Comparison of ENCODE assay signal across 8 mouse cellular contexts in genomic region chr4:57846381-57846990, GRCm38 (mm10).
DNase-seq lines count a peak whose midpoint lies in the region; ATAC-seq and TF ChIP-seq lines count a peak whose summit lies in the region.

No protein-coding gene starts in this region.

- no peak for TF ChIP-seq POLR2A in thymus, adult 2 months (IDR thresholded peaks at IDR 0.05; ENCODE audit: control insufficient read depth, extremely low read depth, insufficient read depth, low read length, poor library complexity)

- peaks cover 33% of the 10 kb centered on the region for H3K4me1 ChIP-seq in kidney, embryonic 16.5 days (ENCODE audit: insufficient read depth, low read length)
- peaks cover 64% of the 10 kb centered on the region for H3K4me1 ChIP-seq in embryonic facial prominence, embryonic 10.5 days
- peaks cover 28% of the 10 kb centered on the region for H3K4me1 ChIP-seq in intestine, embryonic 16.5 days (ENCODE audit: control insufficient read depth, insufficient read depth, low read length)
- peaks cover 12% of the 10 kb centered on the region for H3K4me1 ChIP-seq in thymus, adult 2 months (replicated peaks; ENCODE audit: control insufficient read depth, insufficient read depth, low read length)

- TF ChIP-seq CTCF in thymus, adult 2 months (IDR thresholded peaks at IDR 0.05; ENCODE audit: borderline replicate concordance, control insufficient read depth, extremely low read depth, insufficient read depth, low read length, poor library complexity): no peak

- no peaks in the 10 kb centered on the region for H3K9me3 ChIP-seq in kidney, embryonic 16.5 days (ENCODE audit: low read length)
- H3K9me3 ChIP-seq in embryonic facial prominence, embryonic 10.5 days: no peaks in the 10 kb centered on the region
- no peaks in the 10 kb centered on the region for H3K9me3 ChIP-seq in intestine, embryonic 16.5 days (ENCODE audit: control insufficient read depth, low read length)

- peak overlapping the region; percentile 71 for H3K9ac ChIP-seq in kidney, embryonic 16.5 days (replicated peaks; ENCODE audit: low read length)
- peak overlapping the region; percentile 55 for H3K9ac ChIP-seq in intestine, embryonic 16.5 days (ENCODE audit: low read depth, low read length)

- no peak for ATAC-seq in kidney, embryonic 16.5 days (ENCODE audit: low FRiP score, low TSS enrichment)
- no peak for ATAC-seq in intestine, embryonic 16.5 days
- ATAC-seq in erythroid progenitor cell, adult 5-6 weeks (replicated peaks; ENCODE audit: low FRiP score, poor library complexity, severe bottlenecking): no peak

- peak overlapping the region; percentile 93 for H3K27ac ChIP-seq in kidney, embryonic 16.5 days (ENCODE audit: low read length)
- H3K27ac ChIP-seq in embryonic facial prominence, embryonic 10.5 days (replicated peaks): peak overlapping the region; percentile 88
- peak overlapping the region; percentile 86 for H3K27ac ChIP-seq in intestine, embryonic 16.5 days (ENCODE audit: low read length)
- H3K27ac ChIP-seq in thymus, adult 2 months (ENCODE audit: control insufficient read depth, insufficient read depth, low read length): no peak overlapping the region

- no peaks in the 10 kb centered on the region for H3K27me3 ChIP-seq in kidney, embryonic 16.5 days (ENCODE audit: insufficient read depth, low read length)
- no peaks in the 10 kb centered on the region for H3K27me3 ChIP-seq in embryonic facial prominence, embryonic 10.5 days (replicated peaks; ENCODE audit: low read depth, poor library complexity, severe bottlenecking)
- no peaks in the 10 kb centered on the region for H3K27me3 ChIP-seq in intestine, embryonic 16.5 days (replicated peaks; ENCODE audit: control insufficient read depth, insufficient read depth, low read length)
- H3K27me3 ChIP-seq in thymus, adult 2 months (ENCODE audit: control insufficient read depth, insufficient read depth, low read length): no peaks in the 10 kb centered on the region

- H3K4me2 ChIP-seq in kidney, embryonic 16.5 days (replicated peaks; ENCODE audit: low read depth, low read length): peak overlapping the region; percentile 58
- H3K4me2 ChIP-seq in intestine, embryonic 16.5 days (ENCODE audit: low read depth, low read length): peak overlapping the region; percentile 50

- 18% methylated on average over 12 of the region's 12 CpGs for WGBS in kidney, embryonic 16.5 days
- WGBS in embryonic facial prominence, embryonic 10.5 days: 27% methylated on average over 12 of the region's 12 CpGs
- WGBS in intestine, embryonic 16.5 days: 32% methylated on average over 12 of the region's 12 CpGs
- WGBS in thymus, adult 2 months: 53% methylated on average over 12 of the region's 12 CpGs

- H3K36me3 ChIP-seq in kidney, embryonic 16.5 days (ENCODE audit: insufficient read depth, low read length): peaks cover 4% of the 10 kb centered on the region; the same call in 1 of the 2 replicates
- peaks cover 18% of the 10 kb centered on the region for H3K36me3 ChIP-seq in embryonic facial prominence, embryonic 10.5 days (replicated peaks)
- H3K36me3 ChIP-seq in intestine, embryonic 16.5 days (ENCODE audit: control insufficient read depth, insufficient read depth, low read length): no peaks in the 10 kb centered on the region
- no peaks in the 10 kb centered on the region for H3K36me3 ChIP-seq in thymus, adult 2 months (ENCODE audit: control insufficient read depth, insufficient read depth, low read length)

- DNase-seq in kidney, postnatal 36 days: no peak
- DNase-seq in embryonic facial prominence, embryonic 10.5 days (ENCODE audit: low spot score): peak; percentile 85
- peak; percentile 67 for DNase-seq in neural tube, embryonic 10.5 days (ENCODE audit: extremely low spot score, low spot score)
- DNase-seq in thymus, adult 2 months: no peak
- no peak for DNase-seq in adrenal gland, adult (ENCODE audit: inconsistent age in 2 of 2, low spot score in 1 of 2)

- H3K4me3 ChIP-seq in kidney, embryonic 16.5 days (ENCODE audit: low read length): peak overlapping the region; percentile 51
- peak overlapping the region; percentile 56 for H3K4me3 ChIP-seq in embryonic facial prominence, embryonic 10.5 days
- peak overlapping the region; percentile 46 for H3K4me3 ChIP-seq in intestine, embryonic 16.5 days (ENCODE audit: low read length)
- no peak overlapping the region for H3K4me3 ChIP-seq in thymus, adult 2 months (ENCODE audit: control insufficient read depth, insufficient read depth, low read length)

Comparison
In these comparisons a context has a peak if more than half of its experiments do, and no peak if none do; other contexts are left out.
1. DNase-seq: peak in embryonic facial prominence, embryonic 10.5 days (single experiment) and neural tube, embryonic 10.5 days (single experiment); none in kidney, postnatal 36 days (0 of 2), thymus, adult 2 months (single experiment) and adrenal gland, adult (0 of 2).